ENCODE assay signal across 9 mouse cellular contexts in genomic region chr1:192745240-192746101, GRCm38 (mm10). TPM values are rescaled to one million over a fixed set of nuclear protein-coding genes. Genes with fewer than 3 reads are reported as not detected.
DNase-seq lines count a peak whose midpoint lies in the region; ATAC-seq and TF ChIP-seq lines count a peak whose summit lies in the region.
"Had no signal": no experiment of that assay in that cellular context is flagged by ENCODE, and none has a peak within 500 bp of the region (broad histone marks: within the 10 kb centered on the region; RNA-seq: fewer than 3 reads in every experiment).

No protein-coding gene starts in this region.

- 11% methylated on average over 16 of the region's 16 CpGs for WGBS in lung, embryonic 14.5 days

- ATAC-seq in G1E (ENCODE audit: extremely low read depth, insufficient number of reproducible peaks, low FRiP score, poor library complexity, severe bottlenecking), result no peak
- ATAC-seq in hematopoietic stem cell, adult 5-6 weeks (replicated peaks in 1 of 2; ENCODE audit: insufficient read depth in 1 of 2, low FRiP score in 2 of 2, low TSS enrichment in 1 of 2, low read depth in 1 of 2, poor library complexity in 2 of 2, severe bottlenecking in 2 of 2), result peak; percentile 51 to 57; a peak in 3 of 4 replicates
- 0 out of 2 replicates have a peak, but pooled peaks have one; percentile 23 for ATAC-seq in lung, embryonic 14.5 days (ENCODE audit: insufficient read depth)

- no peaks in the 10 kb centered on the region for H3K4me1 ChIP-seq in G1E (ENCODE audit: insufficient read depth, low read depth, low read length)
- H3K4me1 ChIP-seq in lung, embryonic 14.5 days (ENCODE audit: insufficient read depth), result no peaks in the 10 kb centered on the region
- H3K4me1 ChIP-seq: stomach, embryonic 15.5 days had no signal

- no peak overlapping the region for H3K27ac ChIP-seq in layer of hippocampus, adult 2 months
- H3K27ac ChIP-seq in lung, embryonic 14.5 days (ENCODE audit: low read depth), result no peak overlapping the region
- H3K27ac ChIP-seq: stomach, embryonic 15.5 days had no signal

- no peak overlapping the region for H3K4me3 ChIP-seq in layer of hippocampus, adult 2 months
- no peak overlapping the region for H3K4me3 ChIP-seq in G1E (ENCODE audit: low read depth, low read length)
- no peak overlapping the region for H3K4me3 ChIP-seq in lung, embryonic 14.5 days (ENCODE audit: low read depth, low read length)
- H3K4me3 ChIP-seq: stomach, embryonic 15.5 days had no signal

- no peaks in the 10 kb centered on the region for H3K27me3 ChIP-seq in G1E (ENCODE audit: insufficient read depth, low read length)
- no peaks in the 10 kb centered on the region for H3K27me3 ChIP-seq in lung, embryonic 14.5 days (ENCODE audit: insufficient read depth, low read length)
- H3K27me3 ChIP-seq: stomach, embryonic 15.5 days had no signal

- peak; percentile 83 for TF ChIP-seq CTCF in layer of hippocampus, adult 2 months (conservative IDR thresholded peaks at IDR 0.05)
- TF ChIP-seq CTCF in G1E (IDR thresholded peaks at IDR 0.05; ENCODE audit: low read depth, low read length), result 0 out of 2 replicates have a peak, but pooled peaks have one; percentile 17
- TF ChIP-seq CTCF in lung, embryonic 14.5 days (IDR thresholded peaks at IDR 0.05; ENCODE audit: low read depth), result peak; percentile 71

- no peak overlapping the region for H3K9ac ChIP-seq in lung, embryonic 14.5 days
- H3K9ac ChIP-seq: stomach, embryonic 15.5 days had no signal

- H3K9me3 ChIP-seq in G1E (replicated peaks), result peaks cover 51% of the 10 kb centered on the region
- no peaks in the 10 kb centered on the region for H3K9me3 ChIP-seq in lung, embryonic 14.5 days (ENCODE audit: low read depth, low read length)
- H3K9me3 ChIP-seq: stomach, embryonic 15.5 days had no signal

- H3K36me3 ChIP-seq in G1E (replicated peaks), result no peaks in the 10 kb centered on the region
- no peaks in the 10 kb centered on the region for H3K36me3 ChIP-seq in lung, embryonic 14.5 days (ENCODE audit: insufficient read depth)
- H3K36me3 ChIP-seq: stomach, embryonic 15.5 days had no signal

- H3K4me2 ChIP-seq in lung, embryonic 14.5 days, result no peak overlapping the region
- H3K4me2 ChIP-seq: stomach, embryonic 15.5 days had no signal

- DNase-seq in layer of hippocampus, adult 2 months (ENCODE audit: low spot score in 2 of 2), result peak in 1 of 2 experiments; percentile 33
- DNase-seq in layer of hippocampus, adult 18-20 months (ENCODE audit: low spot score in 2 of 2), result no peak
- no peak for DNase-seq in G1E (ENCODE audit: low spot score)
- peak; percentile 57 to 69 for DNase-seq in adrenal gland, postnatal 36 days
- DNase-seq in lung, embryonic 14.5 days, result peak; percentile 65
- DNase-seq in spleen, postnatal 36 days (ENCODE audit: low spot score in 2 of 2), result peak; percentile 72 to 82
- no peak for DNase-seq in right cerebral cortex, postnatal 25 days

RNA-seq across cellular contexts. Expression of gene Hhat, which starts 25.6 kb away (rescaled TPM):
- 1 to 10 TPM; 1.6 TPM for total RNA-seq in layer of hippocampus, adult 2 months (2021)
- total RNA-seq in layer of hippocampus, adult 18-20 months (2021), result 1 to 10 TPM; 1.7 TPM
- total RNA-seq in G1E (2014; fragmentation: Nextera tagmentation) (not detected in 2 replicates), G1E (2017) (0.17 and 0.22 TPM in 2 replicates)
- not detected in 2 replicates for polyA plus RNA-seq in G1E (2012)
- total RNA-seq in adrenal gland, postnatal 36 days (2021), result 1 to 10 TPM; 2.9 to 8.5 TPM
- 3.4 and 4.4 TPM in 2 replicates for total RNA-seq in hematopoietic stem cell, adult 5-6 weeks (2017)
- polyA plus RNA-seq in lung, embryonic 14.5 days (2014; fragmentation: Nextera tagmentation; extraction: Ambion mirVana), result 12.8 and 12.9 TPM in 2 replicates

Comparison
In these comparisons a context has a peak if more than half of its experiments do, and no peak if none do; other contexts are left out.
1. DNase-seq: peak in adrenal gland, postnatal 36 days (2 of 2), lung, embryonic 14.5 days (single experiment) and spleen, postnatal 36 days (2 of 2); none in layer of hippocampus, adult 18-20 months (0 of 2), G1E (single experiment) and right cerebral cortex, postnatal 25 days (single experiment).
2. CTCF ChIP-seq: peak in every context shown above with its lines; median percentile 83 in layer of hippocampus, adult 2 months; 71 in lung, embryonic 14.5 days; 17 in G1E.